Mouse (Mus musculus) right cerebral cortex, postnatal 10 days (tissue): Measurements from ENCODE around the gene Son.
A peak's percentile ranks its signal among the peaks of the same experiment; 100 is the strongest.

Experiments used
- DNase-seq, 2 experiments: peaks; one replicate each; pipeline ENCODE4 v3.0.0; 2021; ENCODE audit warnings: low spot score in 2 of 2

Gene Son

DNA sequence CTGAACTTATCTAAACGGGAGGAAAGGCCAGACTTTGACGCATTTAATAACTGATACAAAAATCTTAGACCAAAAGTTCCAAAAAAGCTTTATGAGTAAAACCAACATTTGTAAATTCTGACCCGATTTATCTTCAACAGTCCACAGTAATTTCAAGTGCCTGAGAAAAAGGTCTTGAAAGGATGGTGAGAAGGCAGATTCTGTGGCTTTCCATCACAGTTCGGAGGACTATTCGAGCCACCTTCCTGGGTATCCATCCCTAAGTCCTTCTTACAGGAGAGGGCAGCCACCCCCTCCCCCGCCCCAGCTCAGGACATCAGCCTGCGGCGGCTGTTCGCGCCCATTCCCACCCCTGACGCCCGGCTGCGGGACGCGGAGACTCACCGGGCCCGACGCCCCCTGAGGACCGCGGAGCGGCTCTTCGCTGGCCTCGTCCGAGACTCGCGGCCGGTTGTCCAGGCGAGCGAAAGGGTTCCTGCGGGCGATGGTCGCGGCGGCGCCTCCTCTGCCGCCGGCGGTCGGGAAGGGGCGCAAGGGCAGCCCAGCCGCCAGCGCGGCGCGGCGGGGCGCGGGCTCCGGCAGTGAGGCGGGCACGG, 40.8 kb downstream of the Son start:
- DNase-seq = peak in 1 of 2 experiments; percentile 52

DNA sequence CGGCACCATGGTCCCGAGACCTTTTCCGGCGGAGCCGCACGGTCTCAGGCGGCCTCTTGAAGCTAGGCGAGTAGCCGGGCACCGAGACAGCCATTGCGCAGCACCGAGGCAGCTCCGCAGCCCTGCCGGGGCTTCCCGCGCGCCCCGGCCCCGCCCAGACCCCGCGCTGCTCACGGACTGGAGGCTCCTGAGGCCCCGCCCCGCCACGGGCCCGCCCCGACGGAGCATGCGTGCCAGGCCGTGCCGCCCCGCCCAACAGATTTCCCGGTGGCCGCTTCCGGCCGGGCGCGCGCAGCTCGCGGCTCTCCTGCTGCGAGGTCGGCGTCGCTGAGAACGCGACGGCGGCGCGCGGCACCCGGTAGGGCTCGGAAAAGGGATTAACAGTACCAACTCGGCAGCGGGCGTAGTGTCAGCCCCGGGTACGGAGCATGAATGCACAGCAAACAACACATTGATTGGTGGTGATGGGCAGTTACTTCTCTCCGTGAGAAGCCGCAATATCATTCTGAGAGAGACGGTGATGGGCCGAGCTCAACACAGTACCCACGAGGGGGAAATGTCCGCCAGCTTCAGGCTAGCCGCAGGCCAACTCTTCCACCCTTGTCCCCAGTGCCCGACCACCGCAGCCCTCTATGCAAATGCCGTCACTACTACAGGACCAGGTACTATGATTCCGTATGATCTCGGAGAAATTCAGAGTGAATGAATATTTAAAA, 41.5 kb downstream of the Son start, which contains the start of gene Donson:
TSS of gene Donson (minus strand) at position 152 of the 716 bp plus-strand sequence.
- DNase-seq = peak; percentile 95 to 96

DNA sequence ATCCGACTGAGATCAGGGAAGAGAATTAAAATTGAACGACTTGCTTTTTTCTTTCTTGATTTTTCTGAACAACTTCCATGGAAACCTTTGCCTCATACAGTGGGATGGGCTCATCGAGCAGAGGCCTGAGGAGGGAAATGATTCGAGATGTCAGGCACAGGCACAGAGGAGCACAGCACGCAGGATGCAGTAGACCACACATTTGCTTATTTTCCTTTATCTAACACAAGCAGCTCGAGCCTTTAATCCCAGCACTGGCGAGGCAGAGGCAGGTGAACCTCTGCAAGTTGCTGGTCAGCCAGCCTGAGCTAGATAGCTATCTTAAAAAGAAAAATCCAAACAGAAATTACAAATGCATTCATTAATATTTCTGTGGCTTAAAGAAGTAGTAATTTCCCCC, 42.5 kb downstream of the Son start:
- no peak for DNase-seq

DNA sequence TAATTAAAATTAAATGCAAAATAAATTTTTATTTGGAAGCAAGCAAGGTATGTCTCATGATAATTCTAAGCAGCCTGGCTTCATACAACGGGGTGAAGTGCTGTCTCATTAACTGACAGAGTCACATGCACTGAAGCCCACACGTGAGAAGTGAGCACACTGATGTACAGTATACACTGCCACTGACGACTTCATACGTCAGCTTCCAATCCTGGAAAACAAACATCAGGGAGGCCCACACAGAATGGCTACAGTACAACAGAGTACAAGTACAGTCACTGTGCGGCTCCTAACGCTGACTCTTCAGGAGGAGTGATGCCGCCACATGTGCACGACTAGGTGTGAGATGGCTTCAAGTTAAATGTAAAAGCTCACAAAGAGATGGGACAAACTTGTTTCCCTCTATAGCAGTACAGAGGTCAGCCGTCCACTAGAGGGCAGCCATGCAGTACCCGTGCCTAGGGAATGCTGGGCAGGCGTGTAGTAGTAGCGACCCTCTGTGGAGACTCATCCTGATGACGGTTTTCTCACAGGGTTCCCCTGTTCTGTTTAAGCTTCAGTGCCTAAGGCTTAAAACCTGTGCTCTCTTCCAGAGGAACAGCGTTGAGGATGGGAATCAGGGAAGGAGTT, 47.3 kb downstream of the Son start:
- peak; percentile 81 to 86 for DNase-seq

DNA sequence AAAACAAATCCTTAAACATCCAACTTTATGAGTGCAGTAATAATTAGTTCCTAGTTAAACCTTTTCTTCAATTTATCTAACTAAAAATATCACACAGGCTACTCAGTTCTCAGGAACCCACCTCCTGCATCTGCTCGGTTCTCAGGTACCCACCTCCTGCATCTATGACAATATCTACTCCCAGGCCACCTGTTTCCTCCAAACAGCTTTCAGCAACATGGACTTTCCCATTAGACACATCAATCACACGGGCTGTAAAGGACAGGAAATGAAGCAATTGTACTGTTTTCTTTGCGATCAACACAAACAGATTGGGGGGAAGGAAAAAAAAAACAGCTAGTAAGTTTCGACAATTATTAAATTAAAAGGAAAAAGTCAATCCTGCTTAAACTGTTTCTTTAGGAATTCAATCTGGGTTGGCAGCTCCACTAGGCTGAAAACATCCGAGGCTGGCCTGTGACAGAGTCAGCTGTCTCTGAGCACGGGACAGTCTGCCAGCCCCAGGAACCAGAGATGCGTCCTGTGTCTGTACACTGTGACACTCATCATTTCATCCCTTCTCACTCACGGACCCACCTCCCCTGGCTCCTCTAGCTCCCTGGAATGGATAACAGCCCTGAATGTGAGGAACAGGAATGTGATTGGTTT, 47.9 kb downstream of the Son start:
- no peak for DNase-seq

DNA sequence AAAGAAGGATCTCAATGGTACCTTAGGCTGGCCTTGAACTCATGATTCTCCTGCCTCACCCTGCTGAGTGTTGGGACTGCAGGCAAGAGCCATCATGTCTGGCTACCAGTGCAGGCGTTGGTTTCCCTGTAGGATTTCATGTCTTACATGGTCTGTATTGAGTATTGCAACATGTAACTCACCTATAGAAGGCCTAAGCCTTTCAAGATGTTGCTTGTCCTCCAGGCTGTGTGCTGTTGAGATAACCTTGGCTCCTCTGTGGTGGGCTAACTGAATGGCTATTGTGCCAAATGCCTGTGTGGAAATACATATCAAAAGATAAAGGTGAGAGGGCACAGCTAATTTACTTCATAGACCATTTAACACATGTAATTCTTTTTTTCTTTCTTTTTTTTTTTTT, 51.7 kb downstream of the Son start:
- DNase-seq = no peak

DNA sequence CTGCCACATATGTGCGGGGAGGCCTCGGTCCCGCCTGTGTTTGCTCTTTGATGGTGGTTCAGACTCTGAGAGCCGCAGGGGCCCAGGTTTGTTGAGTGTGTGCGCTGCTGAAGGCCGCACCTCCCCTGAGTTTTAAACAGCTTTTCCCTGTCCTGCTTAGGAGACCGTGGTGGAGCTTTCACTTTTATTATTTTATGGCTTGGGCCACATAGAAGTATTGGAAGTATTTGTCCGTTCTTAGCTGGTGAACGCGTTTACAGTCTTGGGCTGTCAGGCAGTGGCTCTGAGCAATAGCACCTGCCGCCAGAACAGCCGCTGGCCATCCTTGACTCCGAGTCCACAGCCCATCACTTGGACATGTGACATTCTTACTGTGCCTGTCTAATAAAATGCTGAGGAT, 54.6 kb downstream of the Son start:
- no peak for DNase-seq

DNA sequence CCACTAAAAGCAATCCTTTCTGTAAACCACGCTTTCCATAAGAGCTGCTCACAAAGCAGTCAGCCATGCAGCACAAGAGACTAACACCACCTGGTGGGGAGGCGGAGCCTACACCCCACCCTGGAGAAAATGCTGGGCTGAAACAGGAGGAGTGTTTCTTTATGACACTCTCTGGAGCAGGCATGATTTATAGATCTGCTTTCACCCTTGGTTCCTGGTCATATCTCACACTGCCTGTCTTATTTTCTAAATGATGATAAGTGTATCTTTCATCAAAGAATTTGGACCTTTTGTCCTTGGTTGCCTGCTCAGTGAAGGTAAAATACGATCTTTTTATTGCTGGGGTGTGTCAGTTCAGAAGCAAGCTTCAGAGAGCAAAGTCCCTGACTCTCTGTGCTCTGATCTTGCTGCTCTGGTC, 55.5 kb downstream of the Son start:
- DNase-seq = no peak

DNA sequence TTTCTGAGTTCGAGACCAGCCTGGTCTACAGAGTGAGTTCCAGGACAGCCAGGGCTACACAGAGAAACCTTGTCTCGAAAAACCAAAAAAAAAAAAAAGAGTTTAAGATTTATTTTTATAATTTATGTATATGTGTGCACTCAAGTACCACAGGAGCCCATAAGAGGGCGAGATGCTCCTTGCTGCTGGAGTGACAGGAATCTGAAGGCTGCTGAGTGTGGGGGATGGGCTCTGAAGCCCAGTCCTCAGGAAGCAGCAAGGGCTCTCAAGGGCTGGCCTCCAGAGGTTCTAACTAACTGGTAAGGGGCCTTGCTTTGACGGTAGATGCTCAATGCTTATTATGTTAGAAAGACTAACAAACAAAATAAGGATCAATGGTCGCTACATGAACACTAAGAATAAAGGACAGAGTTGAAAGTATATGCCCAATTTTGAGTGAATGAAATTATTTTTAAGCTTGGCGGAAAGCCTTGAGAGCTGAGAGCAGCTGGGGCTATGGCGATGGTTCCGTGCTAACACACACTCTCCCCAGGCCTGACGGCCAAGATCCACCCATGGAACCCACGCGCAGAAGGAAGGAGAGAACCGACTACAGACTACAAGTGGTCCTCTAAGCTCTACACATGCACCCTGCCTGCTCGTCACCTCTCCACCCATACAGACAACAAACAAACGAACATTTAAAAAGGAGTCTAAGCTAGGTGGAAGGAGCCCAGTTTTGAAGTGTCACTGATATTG, 57.5 kb downstream of the Son start:
- peak; percentile 51 to 61 for DNase-seq

DNA sequence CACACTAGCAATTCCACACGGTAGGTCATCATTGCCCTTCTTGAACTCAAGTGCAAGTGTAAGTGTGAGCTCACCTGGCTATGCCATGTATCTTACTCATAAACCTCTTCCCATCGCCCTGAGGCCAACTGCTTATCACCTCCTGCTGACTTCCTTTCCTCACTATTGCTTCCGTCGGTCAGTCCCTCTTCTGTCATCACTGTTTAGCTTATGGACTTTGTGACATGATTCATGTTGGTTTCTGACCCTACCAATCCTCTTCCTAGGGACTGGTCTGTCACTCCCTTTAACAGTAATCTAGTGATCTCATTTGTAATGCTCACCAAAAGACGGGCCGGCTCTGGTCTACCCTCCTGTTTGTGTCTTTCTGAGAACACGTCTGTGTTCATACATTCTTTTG, 62.9 kb downstream of the Son start:
- no peak for DNase-seq

DNA sequence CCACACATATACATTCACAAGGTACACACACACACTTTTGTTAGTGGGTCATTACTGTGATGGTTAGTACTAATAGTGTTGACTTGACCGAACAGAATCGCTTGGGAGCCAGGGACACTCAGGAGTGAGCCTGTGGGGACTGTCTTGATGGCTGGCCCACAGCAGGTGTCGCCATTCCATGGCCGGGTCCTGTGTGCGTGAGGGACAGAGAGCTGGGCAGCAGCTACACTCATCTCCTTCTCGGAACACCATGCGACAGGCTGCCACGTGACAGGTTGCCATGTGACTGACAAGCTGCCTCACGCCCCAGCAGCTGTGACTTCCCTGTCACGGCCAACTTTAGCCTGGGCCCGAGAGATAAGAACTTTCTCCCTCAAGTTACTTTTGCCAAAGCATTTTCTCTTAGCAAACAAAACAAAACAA, 69.6 kb downstream of the Son start:
- DNase-seq = no peak

DNA sequence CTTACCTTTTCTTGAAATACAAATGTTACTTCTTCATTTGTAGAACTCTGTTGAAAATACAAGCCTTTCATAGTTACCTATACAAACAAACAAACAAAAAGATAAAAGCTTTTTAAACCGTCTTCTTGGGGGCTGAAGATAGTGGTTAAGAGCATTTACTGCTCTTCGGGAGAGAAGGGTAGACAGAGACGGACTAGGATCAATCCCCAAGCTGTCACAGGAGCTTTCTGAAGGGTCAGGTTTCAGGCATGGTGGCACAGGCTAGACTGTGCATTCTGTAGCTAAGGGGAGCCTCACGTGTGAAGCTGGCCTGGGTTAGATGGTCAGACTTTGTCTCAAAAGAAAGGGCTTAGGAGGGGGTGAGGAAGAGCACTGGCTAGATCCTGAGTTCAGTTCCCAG, 70.1 kb downstream of the Son start:
- no peak for DNase-seq

DNA sequence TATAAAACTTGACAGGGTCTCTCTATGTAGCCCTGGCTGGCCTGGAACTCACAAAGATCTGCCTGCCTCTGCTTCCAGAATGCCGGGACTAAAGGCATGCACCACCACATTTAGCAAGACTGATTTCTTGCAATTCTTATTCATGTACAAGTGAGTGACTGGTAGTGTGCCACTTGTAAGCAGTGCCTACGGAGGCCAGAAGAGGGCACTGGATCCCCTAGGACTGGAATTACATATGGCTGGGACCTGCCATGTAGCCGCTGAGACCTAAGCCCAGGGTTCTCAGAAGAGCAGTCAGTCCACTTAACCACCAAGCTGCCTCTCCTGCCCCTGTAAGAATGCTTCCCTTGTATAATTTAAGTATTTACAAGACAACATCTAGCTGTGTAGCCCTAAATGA, 76.9 kb downstream of the Son start:
- peak in 1 of 2 experiments; percentile 54 for DNase-seq

DNA sequence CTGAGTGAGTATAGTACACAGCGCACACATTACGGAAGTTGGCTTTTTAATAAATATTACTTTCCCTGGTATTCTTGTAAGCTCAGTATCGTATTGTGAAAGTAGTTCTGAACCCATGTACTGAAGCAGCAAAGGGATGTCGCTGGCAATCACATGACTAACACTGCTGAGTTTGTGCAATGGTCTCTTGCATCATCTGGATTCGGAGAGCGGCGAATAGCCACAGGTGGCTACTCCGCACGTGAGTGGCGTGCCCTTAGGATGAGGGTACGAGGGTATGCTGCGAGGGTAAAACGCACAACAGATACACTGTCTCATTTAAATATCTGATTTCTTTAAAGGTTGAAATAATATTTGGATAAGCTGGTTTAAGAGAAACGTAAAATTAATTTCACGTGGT, 80.1 kb downstream of the Son start:
- DNase-seq = no peak

DNA sequence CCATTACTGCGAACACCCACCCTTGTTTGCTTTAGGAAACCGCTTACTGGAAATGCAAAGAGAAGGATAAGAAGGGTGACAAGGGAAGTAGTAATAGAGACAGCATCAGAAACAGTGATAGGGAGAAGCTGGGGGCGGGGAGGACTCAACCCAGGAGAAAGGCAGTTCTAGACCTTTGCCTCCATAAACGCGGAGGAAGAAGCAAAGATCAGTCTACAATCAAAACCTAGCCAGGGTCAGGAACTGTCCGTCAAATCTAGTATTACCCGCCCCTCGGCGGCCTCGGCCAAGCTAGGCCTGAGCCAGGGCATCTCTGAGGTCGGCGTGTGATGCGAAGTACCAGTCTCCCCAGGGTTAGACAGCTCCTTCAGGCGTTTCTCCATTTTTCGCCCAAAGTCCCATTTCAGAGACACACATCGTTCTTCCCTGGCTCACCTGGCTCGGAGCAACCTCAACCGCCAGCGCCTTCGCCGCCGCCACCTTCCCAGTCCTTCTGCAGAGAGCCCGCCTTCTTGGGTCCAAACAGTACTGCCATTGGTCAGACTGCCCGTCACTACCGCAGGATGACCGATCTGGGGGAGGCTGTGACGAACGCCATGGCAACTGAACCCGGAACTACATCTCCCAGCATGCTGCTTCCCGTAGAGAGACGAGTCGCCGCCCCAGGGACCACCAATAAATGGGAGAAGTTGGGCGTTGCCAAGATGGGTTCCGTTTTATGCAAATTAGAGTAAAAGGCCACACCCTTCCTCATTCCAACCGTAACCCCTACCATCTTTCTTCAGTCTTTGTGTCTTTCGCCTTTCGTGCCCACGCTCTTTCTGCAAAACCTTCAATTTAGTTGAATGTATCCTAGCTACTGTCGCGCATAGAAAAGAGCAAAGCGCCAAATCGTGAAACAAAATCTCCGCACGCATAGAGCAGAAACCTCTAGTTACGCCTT, 81.1 kb downstream of the Son start, which contains the start of gene Cryzl1:
TSS of gene Cryzl1 (minus strand) at position 853 of the 943 bp plus-strand sequence.
- DNase-seq = peak; percentile 99 to 100
